In the genomic region with DNA sequence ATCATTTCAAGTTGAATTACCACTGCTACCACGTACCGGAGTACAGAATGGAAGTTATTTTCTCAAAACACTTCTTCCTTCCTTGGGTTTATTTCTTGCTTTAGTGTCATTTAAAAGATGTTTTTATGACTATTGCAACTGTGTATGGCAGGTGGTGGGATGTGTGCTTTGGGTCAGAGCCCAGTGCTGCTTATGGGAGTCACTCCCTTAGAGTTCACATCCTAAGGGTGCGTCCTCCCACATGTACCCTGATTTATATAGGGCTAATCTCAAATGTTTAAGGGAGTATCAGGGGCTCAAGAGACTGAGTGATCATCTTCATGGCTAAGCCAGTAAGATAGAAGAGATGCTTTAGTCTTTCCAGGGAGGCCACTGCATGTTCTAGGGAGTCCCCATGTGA, we compare ENCODE assay signal across 30 mouse cellular contexts. TPM values are rescaled to one million over a fixed set of nuclear protein-coding genes. Genes with fewer than 3 reads are reported as not detected.
A peak's percentile ranks its signal among the peaks of the same experiment; 100 is the strongest.
DNase-seq lines count a peak whose midpoint lies in the region; ATAC-seq and TF ChIP-seq lines count a peak whose summit lies in the region.
"Had no signal": no experiment of that assay in that cellular context is flagged by ENCODE, and none has a peak within 500 bp of the region (broad histone marks: within the 10 kb centered on the region; RNA-seq: fewer than 3 reads in every experiment).

No protein-coding gene starts in this region.

- no peak for TF ChIP-seq POLR2A in kidney, adult 2 months (IDR thresholded peaks at IDR 0.05; ENCODE audit: low read depth, low read length)

- H3K27ac ChIP-seq in kidney, embryonic 14.5 days (ENCODE audit: low read depth, low read length): no peak overlapping the region
- H3K27ac ChIP-seq in kidney, adult 2 months (ENCODE audit: insufficient read depth, low read depth, low read length): no peak overlapping the region
- H3K27ac ChIP-seq: embryonic facial prominence, embryonic 13.5 days; embryonic facial prominence, embryonic 15.5 days; forebrain, embryonic 10.5 days; forebrain, embryonic 12.5 days had no signal

- H3K4me3 ChIP-seq in kidney, embryonic 14.5 days (ENCODE audit: low read length): no peak overlapping the region
- H3K4me3 ChIP-seq in kidney, adult 2 months (ENCODE audit: insufficient read depth, low read depth, low read length): no peak overlapping the region
- H3K4me3 ChIP-seq: embryonic facial prominence, embryonic 13.5 days; embryonic facial prominence, embryonic 15.5 days; erythroblast, embryonic 14.5 days; forebrain, embryonic 10.5 days; forebrain, embryonic 12.5 days had no signal

- TF ChIP-seq CTCF in kidney, adult 2 months (conservative IDR thresholded peaks at IDR 0.05; ENCODE audit: insufficient read depth, insufficient read length, low read depth, low read length): no peak

- no peaks in the 10 kb centered on the region for H3K27me3 ChIP-seq in kidney, embryonic 14.5 days (ENCODE audit: control insufficient read depth, insufficient read depth, low read length)
- no peaks in the 10 kb centered on the region for H3K27me3 ChIP-seq in kidney, adult 2 months (replicated peaks; ENCODE audit: control insufficient read depth, insufficient read depth, low read length)
- H3K27me3 ChIP-seq: embryonic facial prominence, embryonic 13.5 days; embryonic facial prominence, embryonic 15.5 days; forebrain, embryonic 12.5 days; Patski had no signal

- H3K36me3 ChIP-seq in kidney, embryonic 14.5 days (ENCODE audit: control insufficient read depth, insufficient read depth, low read length): no peaks in the 10 kb centered on the region
- H3K36me3 ChIP-seq in kidney, adult 2 months (ENCODE audit: control insufficient read depth, insufficient read depth, low read length): no peaks in the 10 kb centered on the region
- H3K36me3 ChIP-seq: embryonic facial prominence, embryonic 13.5 days; embryonic facial prominence, embryonic 15.5 days; forebrain, embryonic 10.5 days; forebrain, embryonic 12.5 days; G1E had no signal

- DNase-seq in frontal cortex, postnatal 25 days (ENCODE audit: low spot score in 2 of 2): no peak
- DNase-seq in kidney, adult 2 months: no peak
- DNase-seq in kidney, postnatal 4 days: peak; percentile 37 to 39
- DNase-seq in kidney, adult 18-20 months: no peak
- no peak for DNase-seq in adrenal gland, adult 18-20 months (ENCODE audit: low spot score in 2 of 2)
- DNase-seq: adrenal gland, adult 2 months; adrenal gland, postnatal 10 days; adrenal gland, postnatal 25 days; B cell, adult 2 months; cerebellum, adult 11-12 months; cerebellum, adult 2 months; cerebellum, adult 9-10 months; cerebellum, postnatal 10 days had no signal

- H3K9ac ChIP-seq in kidney, embryonic 14.5 days (ENCODE audit: low read depth, low read length): no peak overlapping the region
- H3K9ac ChIP-seq: embryonic facial prominence, embryonic 13.5 days; embryonic facial prominence, embryonic 15.5 days; forebrain, embryonic 12.5 days had no signal

- no peaks in the 10 kb centered on the region; the same call in 1 of the 2 replicates for H3K4me1 ChIP-seq in kidney, embryonic 14.5 days (ENCODE audit: control insufficient read depth, insufficient read depth, low read length)
- no peaks in the 10 kb centered on the region for H3K4me1 ChIP-seq in kidney, adult 2 months (ENCODE audit: control insufficient read depth, insufficient read depth, low read length)
- H3K4me1 ChIP-seq: embryonic facial prominence, embryonic 13.5 days; embryonic facial prominence, embryonic 15.5 days; forebrain, embryonic 12.5 days had no signal

- 44% methylated on average over 3 of the region's 3 CpGs for WGBS in kidney, embryonic 14.5 days
- WGBS in kidney, adult 2 months: 71% methylated on average over 3 of the region's 3 CpGs

- H3K9me3 ChIP-seq in kidney, embryonic 14.5 days (ENCODE audit: control insufficient read depth, low read length): no peaks in the 10 kb centered on the region
- H3K9me3 ChIP-seq: embryonic facial prominence, embryonic 13.5 days; embryonic facial prominence, embryonic 15.5 days; forebrain, embryonic 10.5 days; forebrain, embryonic 12.5 days; G1E had no signal

- no peak overlapping the region for H3K4me2 ChIP-seq in kidney, embryonic 14.5 days (replicated peaks; ENCODE audit: low read depth, low read length)
- H3K4me2 ChIP-seq: embryonic facial prominence, embryonic 13.5 days; embryonic facial prominence, embryonic 15.5 days; forebrain, embryonic 12.5 days had no signal

- peak; percentile 65 for ATAC-seq in frontal cortex, adult (ENCODE audit: low TSS enrichment)
- peak; percentile 46; the same call in 1 of the 2 replicates for ATAC-seq in kidney, embryonic 14.5 days (ENCODE audit: low FRiP score, low TSS enrichment)
- ATAC-seq: activated CD4-positive, CD25-positive, alpha-beta regulatory T cell, adult 4 months; CD4-positive, CD25-positive, alpha-beta regulatory T cell, adult 4 months; forebrain, embryonic 14.5 days; forebrain, embryonic 16.5 days; Patski had no signal

RNA-seq across cellular contexts. Expression of gene Gm11983, which starts 11.3 kb away (rescaled TPM):
- not detected in 2 replicates for polyA plus RNA-seq in kidney, embryonic 14.5 days (2014; fragmentation: Nextera tagmentation; extraction: Ambion mirVana)
- not detected in 2 replicates for polyA plus RNA-seq in kidney, adult 2 months (2012; rRNA removed)
- total RNA-seq in adrenal gland, adult 18-20 months (2021): not detected
- total RNA-seq: adrenal gland, adult 2 months; adrenal gland, postnatal 10 days; adrenal gland, postnatal 25 days; adrenal gland, postnatal 4 days; CH12.LX had no signal
- polyA plus RNA-seq: activated CD4-positive, CD25-positive, alpha-beta regulatory T cell, adult 4 months; adrenal gland, adult 2 months; CD4-positive, CD25-positive, alpha-beta regulatory T cell, adult 4 months; cerebellum, adult 2 months; cortical plate, adult 2 months; embryonic facial prominence, embryonic 11.5 days; embryonic facial prominence, embryonic 13.5 days; embryonic facial prominence, embryonic 15.5 days; erythroblast, embryonic 14.5 days; forebrain, embryonic 10.5 days; forebrain, embryonic 12.5 days; forebrain, embryonic 14.5 days; forebrain, embryonic 16.5 days; G1E; Patski had no signal

Comparison
In these comparisons a context has a peak if more than half of its experiments do, and no peak if none do; other contexts are left out.
1. DNase-seq: peak in kidney, postnatal 4 days (2 of 2); none in frontal cortex, postnatal 25 days (0 of 2), kidney, adult 2 months (single experiment), kidney, adult 18-20 months (single experiment) and adrenal gland, adult 18-20 months (0 of 2).